Mouse (Mus musculus) limb, embryonic 10.5 days (tissue): ENCODE results near the gene Fmnl1. TPM values are rescaled to one million over a fixed set of nuclear protein-coding genes. Genes with fewer than 3 reads are reported as not detected.

Experiments used
- DNase-seq: peaks from one replicate; pipeline ENCODE4 v3.0.0-alpha.2; 2017; ENCODE audit warnings: low spot score
- H3K27ac ChIP-seq: fragments of 300-500 bp; sonication (generic); 2 replicates; pipeline ENCODE4 v1.5.1; 2016; ENCODE audit warnings: mild to moderate bottlenecking
- H3K27me3 ChIP-seq: fragments of 300-500 bp; sonication (generic); 2 replicates; pipeline ENCODE4 v1.6.1; 2016; ENCODE audit warnings: low read depth, mild to moderate bottlenecking; ENCODE audit not compliant: poor library complexity, severe bottlenecking
- H3K36me3 ChIP-seq: fragments of 300-500 bp; sonication (generic); 2 replicates; pipeline ENCODE4 v1.6.1; 2016; ENCODE audit warnings: mild to moderate bottlenecking, moderate library complexity
- H3K4me1 ChIP-seq: fragments of 300-500 bp; sonication (generic); 2 replicates; pipeline ENCODE4 v1.6.1; 2016
- H3K4me3 ChIP-seq: fragments of 300-500 bp; sonication (generic); 2 replicates; pipeline ENCODE4 v1.5.1; 2016; ENCODE audit warnings: mild to moderate bottlenecking, moderate library complexity
- H3K9me3 ChIP-seq: fragments of 300-500 bp; sonication (generic); replicated peaks from 2 replicates; pipeline ENCODE4 v1.6.1; 2016; ENCODE audit warnings: mild to moderate bottlenecking
- WGBS: fragments of 180-500 bp; shearing (Covaris S2); methylation state at CpG from one replicate; pipeline ENCODE4 v1.1.7; 2016; 5-methylcytosine and 5-hydroxymethylcytosine counted together
- polyA plus RNA-seq: library from polyadenylated mRNA; unstranded; fragments of >200 nt; fragmentation: Nextera tagmentation; extraction: Ambion mirVana; gene quantifications from 2 replicates; pipeline ENCODE4 v1.2.1, GENCODE M21; 2016

Fmnl1 gene
- polyA plus RNA-seq, 1 experiment from 2014 or later: 0.49 TPM

DNA sequence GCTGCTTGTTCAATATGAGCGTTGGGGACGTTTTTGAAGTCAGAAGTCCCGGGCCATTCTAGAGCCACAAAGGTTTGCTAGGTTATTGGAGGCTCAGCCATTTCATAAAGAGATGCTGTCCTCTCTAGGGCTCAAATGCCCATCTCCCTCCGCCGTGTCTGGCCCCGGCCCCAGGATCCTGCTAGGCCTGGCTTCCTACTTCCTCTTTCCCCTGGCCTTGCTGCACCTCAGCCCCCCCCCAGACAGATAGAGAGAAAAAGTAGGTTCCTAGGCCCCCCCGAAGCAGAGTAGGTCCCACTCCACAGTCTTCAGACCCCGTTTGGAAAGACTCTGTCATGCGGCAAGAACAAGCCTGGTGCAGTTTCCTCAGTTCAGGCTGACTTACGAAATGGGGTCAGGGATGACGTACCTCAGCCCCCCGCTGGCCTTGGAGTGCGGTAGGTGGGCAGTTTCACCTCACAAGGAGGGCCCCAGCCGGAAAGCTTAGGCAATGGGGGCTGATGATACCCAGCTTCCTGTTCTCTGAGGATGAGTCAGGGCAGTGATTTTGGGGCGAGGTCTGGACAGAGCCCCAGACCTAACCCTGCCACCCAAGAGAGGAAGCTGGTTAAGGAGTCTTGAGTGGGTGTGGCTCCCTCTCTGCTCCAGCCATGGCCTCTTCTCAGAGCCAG lies 7.0 kb downstream of the Fmnl1 start:
- no peak overlapping the region for H3K27ac ChIP-seq
- H3K27me3 ChIP-seq: peaks cover 48% of the 10 kb centered on the region
- WGBS: 84% methylated on average over 15 of the region's 15 CpGs
- DNase-seq: no peak
- no peak overlapping the region for H3K4me3 ChIP-seq
- no peaks in the 10 kb centered on the region for H3K36me3 ChIP-seq
- peaks cover 10% of the 10 kb centered on the region for H3K4me1 ChIP-seq
- H3K9me3 ChIP-seq: no peaks in the 10 kb centered on the region

DNA sequence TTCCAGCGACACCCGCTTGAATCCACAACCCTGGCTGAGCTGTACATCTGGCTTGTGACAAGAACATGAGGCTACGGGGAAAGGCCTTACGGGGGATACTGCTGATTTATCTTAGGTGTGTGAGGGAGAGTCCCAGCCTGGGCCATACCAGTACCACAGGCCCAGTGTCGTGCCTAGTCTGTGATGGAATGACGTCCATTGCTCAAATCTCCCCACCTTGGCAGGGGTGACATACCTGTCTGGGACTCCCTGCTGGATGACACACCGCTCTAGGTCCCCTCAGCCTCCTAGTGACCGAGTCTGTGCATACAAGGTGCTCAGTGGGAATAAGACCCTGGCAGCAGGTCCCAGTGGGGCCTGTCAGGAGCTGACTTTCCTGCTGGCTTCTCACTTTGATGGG lies 7.8 kb downstream of the Fmnl1 start:
- H3K9me3 ChIP-seq: no peaks in the 10 kb centered on the region
- no peak for DNase-seq
- no peak overlapping the region for H3K27ac ChIP-seq
- peaks cover 10% of the 10 kb centered on the region for H3K4me1 ChIP-seq
- H3K36me3 ChIP-seq: no peaks in the 10 kb centered on the region
- WGBS: 88% methylated on average over 8 of the region's 8 CpGs
- no peak overlapping the region for H3K4me3 ChIP-seq
- peaks cover 42% of the 10 kb centered on the region for H3K27me3 ChIP-seq

DNA sequence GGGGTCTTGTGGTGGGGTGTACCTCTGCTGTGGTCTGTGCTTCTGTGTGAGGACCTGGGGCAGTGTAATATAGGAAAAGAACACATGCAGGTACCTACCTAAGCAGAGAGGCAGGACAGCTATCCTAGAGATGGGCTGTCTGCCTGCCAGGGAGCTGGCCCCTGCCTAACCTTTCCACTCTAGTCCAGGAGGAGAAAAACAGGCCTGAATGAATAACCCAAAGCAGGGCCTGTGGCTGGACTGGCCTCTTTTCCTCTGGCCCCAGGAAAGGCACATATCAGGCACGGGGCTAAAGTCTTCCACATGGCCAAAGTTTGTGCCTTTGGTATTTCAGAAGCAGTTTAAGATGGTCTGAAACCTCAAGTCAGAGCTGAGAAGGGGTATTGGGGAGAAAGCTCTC lies 9.5 kb downstream of the Fmnl1 start:
- Histone ChIP-seq H3K9me3 (no peaks in the 10 kb centered on the region), H3K4me3 (no peak overlapping the region), H3K36me3 (no peaks in the 10 kb centered on the region), H3K27me3 (peaks cover 32% of the 10 kb centered on the region), H3K4me1 (peaks cover 5% of the 10 kb centered on the region; the same call in 1 of the 2 replicates), H3K27ac (no peak overlapping the region)
- DNase-seq: no peak
- 69% methylated on average over 1 of the region's 1 CpGs for WGBS

DNA sequence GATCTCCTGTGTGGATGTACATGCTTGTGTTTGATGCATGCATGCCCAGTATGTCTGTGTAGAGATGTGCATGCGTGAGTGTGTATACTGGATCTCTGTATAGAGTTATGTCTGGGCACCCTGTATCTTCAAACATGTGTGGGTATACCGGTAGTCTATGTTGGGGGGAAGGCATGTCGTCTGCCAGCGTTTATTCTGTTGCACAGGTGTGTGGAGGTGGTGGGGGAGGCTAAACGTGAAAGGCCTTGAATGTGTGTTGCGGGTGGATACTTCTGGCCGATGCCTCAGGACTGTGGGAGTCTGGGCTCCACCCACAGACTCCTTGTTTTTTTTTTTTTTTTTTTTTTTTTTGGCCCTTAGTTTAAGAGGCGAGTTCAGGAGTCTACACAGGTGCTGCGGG lies 10.4 kb downstream of the Fmnl1 start:
- WGBS: 84% methylated on average over 9 of the region's 9 CpGs
- no peak for DNase-seq

DNA sequence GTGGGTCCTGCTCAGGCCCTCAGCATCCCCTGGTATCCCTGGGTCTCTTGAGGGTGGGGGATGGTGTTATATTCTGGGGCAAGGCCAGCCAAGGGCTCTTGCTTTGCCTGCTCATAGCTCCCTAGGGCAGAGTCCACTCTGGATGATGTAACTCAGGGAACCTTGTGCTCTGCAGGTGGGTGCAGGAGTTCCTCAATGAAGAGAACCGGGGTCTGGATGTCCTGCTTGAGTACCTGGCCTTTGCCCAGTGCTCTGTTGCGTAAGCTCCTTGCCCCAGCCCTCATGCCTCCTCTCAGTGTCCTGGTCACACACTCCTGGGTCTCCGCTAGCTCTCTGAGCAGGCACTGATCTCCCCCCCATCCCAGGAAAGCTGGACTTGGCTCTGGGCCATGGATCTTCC lies 11.0 kb downstream of the Fmnl1 start:
- Histone ChIP-seq H3K27me3 (peaks cover 40% of the 10 kb centered on the region), H3K36me3 (no peaks in the 10 kb centered on the region), H3K4me3 (no peak overlapping the region), H3K4me1 (no peaks in the 10 kb centered on the region), H3K9me3 (no peaks in the 10 kb centered on the region), H3K27ac (no peak overlapping the region)
- WGBS: 84% methylated on average over 3 of the region's 3 CpGs
- DNase-seq: no peak

More for the DNA sequence above, 10.4 kb downstream of the Fmnl1 start:
- H3K36me3 ChIP-seq: no peaks in the 10 kb centered on the region
- no peak overlapping the region for H3K27ac ChIP-seq
- peaks cover 36% of the 10 kb centered on the region for H3K27me3 ChIP-seq
- no peaks in the 10 kb centered on the region for H3K4me1 ChIP-seq
- H3K9me3 ChIP-seq: no peaks in the 10 kb centered on the region
- no peak overlapping the region for H3K4me3 ChIP-seq

DNA sequence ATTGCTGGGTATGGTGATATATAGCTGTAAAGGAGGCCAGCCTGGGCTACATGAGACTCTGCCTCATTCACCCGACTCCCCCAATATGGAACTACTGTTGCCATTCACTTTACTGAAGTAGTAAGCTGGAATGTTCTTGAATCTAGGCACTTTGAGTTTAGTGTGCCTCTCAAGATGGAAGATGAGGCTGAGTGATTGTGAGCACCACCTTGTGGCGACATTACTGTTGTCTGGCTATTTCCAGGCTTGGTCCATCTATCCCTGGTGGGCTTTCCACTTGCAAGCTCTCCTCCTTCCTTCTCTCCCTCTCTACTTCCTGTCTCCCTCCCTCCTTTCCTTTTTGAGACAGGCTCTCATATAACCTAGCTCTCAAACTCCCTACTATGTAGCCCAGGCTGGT lies 14.0 kb downstream of the Fmnl1 start:
- Histone ChIP-seq H3K27me3 (peaks cover 40% of the 10 kb centered on the region), H3K9me3 (no peaks in the 10 kb centered on the region), H3K4me1 (no peaks in the 10 kb centered on the region), H3K4me3 (no peak overlapping the region), H3K27ac (no peak overlapping the region), H3K36me3 (no peaks in the 10 kb centered on the region)
- no peak for DNase-seq
- 38% methylated on average over 2 of the region's 2 CpGs for WGBS

DNA sequence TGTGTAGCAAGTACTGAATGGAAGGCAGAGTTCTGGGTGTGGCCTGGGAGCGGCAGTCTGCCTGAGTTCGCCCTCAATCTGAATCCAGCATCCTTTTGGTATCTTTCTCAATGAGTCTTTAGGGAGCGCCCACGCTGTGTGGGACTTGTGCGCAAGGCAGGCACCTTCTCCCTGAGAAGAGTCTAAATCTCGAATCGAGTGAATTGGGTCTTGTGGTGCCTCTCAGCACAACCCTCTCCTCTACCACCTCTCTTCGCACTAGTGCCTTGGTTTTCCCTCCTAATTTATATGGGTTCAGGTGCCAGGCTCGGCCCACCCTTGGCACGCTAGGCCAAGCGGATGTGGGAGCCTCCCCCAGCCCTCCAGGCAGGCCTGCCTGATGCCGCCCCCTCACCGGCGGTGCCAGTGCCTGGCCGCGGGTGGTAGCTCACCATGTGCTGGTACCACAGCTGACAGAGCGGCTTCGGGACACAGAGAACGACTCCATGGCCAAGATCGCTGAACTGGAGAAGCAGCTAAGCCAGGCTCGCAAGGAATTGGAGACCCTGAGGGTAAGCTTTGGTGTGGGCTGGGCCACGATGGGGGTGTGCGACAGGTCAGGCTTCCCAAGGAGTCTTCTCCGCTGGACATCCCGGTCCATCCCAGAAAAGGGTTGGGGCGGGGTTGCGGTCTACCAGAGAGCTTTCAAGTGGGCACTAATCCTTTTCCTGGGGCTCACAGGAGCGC lies 21.5 kb downstream of the Fmnl1 start:
- peaks cover 16% of the 10 kb centered on the region for H3K4me1 ChIP-seq
- peaks cover 88% of the 10 kb centered on the region for H3K27me3 ChIP-seq
- H3K36me3 ChIP-seq: no peaks in the 10 kb centered on the region
- no peaks in the 10 kb centered on the region for H3K9me3 ChIP-seq
- WGBS: 14% methylated on average over 28 of the region's 28 CpGs
- DNase-seq: no peak
- H3K27ac ChIP-seq: no peak overlapping the region
- H3K4me3 ChIP-seq: peak overlapping the region; percentile 36

DNA sequence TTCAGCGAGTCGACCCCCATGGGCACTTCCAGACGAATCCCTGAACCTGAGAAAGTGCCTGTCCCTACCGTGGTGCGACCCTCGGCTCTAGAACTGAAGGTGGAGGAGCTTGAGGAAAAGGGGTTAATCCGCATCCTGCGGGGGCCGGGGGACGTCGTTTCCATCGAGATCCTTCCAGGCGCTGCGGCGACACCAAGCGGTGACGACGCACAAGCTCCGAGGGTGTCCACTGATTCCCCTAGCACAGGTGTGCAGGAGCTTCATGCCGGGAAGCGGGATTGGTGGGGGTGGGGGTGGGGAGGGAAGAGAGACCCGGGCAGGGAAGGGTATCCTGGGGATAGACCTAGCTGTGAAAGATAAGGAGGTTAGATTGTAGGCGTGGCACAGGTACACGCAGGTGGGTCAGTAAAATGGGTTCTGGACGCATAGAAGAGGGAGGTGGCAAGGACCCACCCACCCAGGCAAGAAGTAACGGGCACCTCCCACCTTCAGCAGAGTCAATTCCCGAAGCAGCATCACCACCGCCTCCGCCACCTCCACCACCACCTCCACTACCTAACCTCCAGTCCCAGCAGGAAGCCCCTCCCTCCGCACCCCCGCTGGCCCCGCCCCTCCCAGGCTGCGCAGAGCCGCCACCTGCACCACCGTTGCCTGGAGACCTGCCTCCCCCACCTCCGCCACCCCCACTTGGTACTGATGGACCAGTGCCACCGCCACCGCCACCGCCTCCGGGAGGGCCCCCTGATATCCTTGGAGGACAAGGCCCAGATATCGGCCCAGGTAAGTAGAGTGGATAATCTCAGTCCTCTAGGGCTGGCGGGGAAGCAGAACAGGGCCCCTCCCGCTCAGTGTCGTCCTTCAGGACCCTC lies 22.3 kb downstream of the Fmnl1 start:
- Histone ChIP-seq H3K9me3 (no peaks in the 10 kb centered on the region), H3K36me3 (no peaks in the 10 kb centered on the region), H3K27ac (no peak overlapping the region), H3K27me3 (peaks cover 96% of the 10 kb centered on the region), H3K4me1 (peaks cover 18% of the 10 kb centered on the region), H3K4me3 (peak overlapping the region; percentile 36)
- WGBS: 5% methylated on average over 44 of the region's 44 CpGs
- peak; percentile 60 for DNase-seq

DNA sequence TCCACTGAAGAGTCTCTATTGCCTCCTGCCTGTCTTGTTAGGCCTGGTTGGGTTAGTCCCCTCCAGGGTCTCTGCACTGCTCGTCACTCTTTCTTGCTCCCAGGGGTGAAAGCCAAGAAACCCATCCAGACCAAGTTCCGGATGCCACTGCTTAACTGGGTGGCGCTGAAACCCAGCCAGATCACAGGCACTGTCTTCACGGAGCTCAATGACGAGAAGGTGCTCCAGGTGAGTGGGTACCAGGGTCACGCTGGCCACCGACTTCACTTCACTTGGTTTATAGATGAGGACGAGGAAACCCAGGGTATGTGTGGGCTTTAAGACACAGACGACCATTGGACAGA lies 22.9 kb downstream of the Fmnl1 start:
- no peak overlapping the region for H3K27ac ChIP-seq
- no peaks in the 10 kb centered on the region for H3K9me3 ChIP-seq
- no peak overlapping the region for H3K4me3 ChIP-seq
- 35% methylated on average over 9 of the region's 9 CpGs for WGBS
- no peak for DNase-seq
- H3K27me3 ChIP-seq: peaks cover 99% of the 10 kb centered on the region
- H3K4me1 ChIP-seq: peaks cover 23% of the 10 kb centered on the region
- no peaks in the 10 kb centered on the region for H3K36me3 ChIP-seq

DNA sequence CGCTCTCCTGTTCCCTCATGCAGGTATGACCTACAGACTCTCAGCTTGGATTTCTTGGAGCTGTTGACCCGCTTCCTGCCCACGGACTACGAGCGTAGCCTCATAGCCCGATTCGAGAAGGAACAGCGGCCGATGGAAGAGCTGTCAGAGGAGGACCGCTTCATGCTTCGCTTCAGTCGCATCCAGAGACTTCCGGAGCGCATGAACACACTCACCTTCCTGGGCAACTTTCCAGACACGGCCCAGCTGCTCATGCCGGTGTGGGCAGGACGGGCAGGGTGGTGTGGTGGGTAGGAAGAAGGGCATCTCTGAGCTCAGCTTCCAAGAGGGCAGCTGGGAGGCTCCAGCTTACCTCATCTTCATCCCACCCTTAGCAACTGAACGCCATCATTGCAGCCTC lies 24.3 kb downstream of the Fmnl1 start:
- 90% methylated on average over 18 of the region's 18 CpGs for WGBS

DNA sequence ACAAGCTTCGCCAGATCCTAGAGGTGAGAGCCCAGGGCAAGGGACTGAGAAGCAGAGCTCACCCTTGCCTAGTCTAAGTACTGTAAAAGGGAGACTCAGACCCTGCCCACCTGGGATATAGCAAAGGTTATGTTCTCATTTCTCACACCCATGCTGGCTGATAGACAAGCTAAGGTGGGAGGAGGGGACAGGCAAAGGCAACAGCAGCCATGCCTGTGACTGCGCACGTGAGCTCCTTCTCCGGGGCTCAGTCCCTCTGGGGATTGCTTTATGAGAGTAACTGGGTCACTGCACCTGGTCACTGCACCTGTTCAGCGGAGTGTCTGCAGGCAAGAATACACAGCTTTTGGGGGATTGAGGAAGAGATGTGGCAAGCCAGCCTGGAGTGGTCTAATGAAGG lies 24.7 kb downstream of the Fmnl1 start:
- 84% methylated on average over 5 of the region's 5 CpGs for whole genome bisulfite sequencing
- DNase-seq: no peak
- Histone ChIP-seq H3K4me3 (no peak overlapping the region), H3K4me1 (peaks cover 33% of the 10 kb centered on the region), H3K36me3 (no peaks in the 10 kb centered on the region), H3K27ac (no peak overlapping the region), H3K9me3 (no peaks in the 10 kb centered on the region), H3K27me3 (peaks cover 100% of the 10 kb centered on the region)

More for the DNA sequence above, 24.3 kb downstream of the Fmnl1 start:
- no peaks in the 10 kb centered on the region for H3K36me3 ChIP-seq
- DNase-seq: no peak
- H3K4me1 ChIP-seq: peaks cover 33% of the 10 kb centered on the region
- H3K9me3 ChIP-seq: no peaks in the 10 kb centered on the region
- no peak overlapping the region for H3K4me3 ChIP-seq
- H3K27me3 ChIP-seq: peaks cover 100% of the 10 kb centered on the region
- no peak overlapping the region for H3K27ac ChIP-seq

DNA sequence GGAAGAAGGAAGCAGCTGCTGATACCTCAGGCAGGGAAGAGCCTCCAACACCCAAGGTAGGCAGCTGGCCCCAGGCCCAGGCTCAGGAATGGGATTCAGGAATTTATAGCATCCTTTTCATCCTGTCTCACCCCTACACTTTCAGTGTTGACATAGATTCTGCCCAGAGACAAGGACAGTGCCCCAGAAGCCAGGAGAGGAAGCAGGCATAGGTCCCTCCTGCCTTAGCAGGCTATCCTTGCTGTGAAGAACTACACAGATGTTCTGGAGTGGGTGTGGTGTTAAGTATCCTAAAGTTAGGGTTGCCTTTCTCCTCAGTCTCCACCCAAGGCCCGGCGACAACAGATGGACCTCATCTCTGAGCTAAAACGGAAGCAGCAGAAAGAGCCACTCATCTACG lies 26.4 kb downstream of the Fmnl1 start:
- Histone ChIP-seq H3K27ac (no peak overlapping the region), H3K36me3 (no peaks in the 10 kb centered on the region), H3K9me3 (no peaks in the 10 kb centered on the region), H3K27me3 (peaks cover 100% of the 10 kb centered on the region), H3K4me3 (no peak overlapping the region), H3K4me1 (peaks cover 31% of the 10 kb centered on the region)
- WGBS: 89% methylated on average over 4 of the region's 4 CpGs
- no peak for DNase-seq

DNA sequence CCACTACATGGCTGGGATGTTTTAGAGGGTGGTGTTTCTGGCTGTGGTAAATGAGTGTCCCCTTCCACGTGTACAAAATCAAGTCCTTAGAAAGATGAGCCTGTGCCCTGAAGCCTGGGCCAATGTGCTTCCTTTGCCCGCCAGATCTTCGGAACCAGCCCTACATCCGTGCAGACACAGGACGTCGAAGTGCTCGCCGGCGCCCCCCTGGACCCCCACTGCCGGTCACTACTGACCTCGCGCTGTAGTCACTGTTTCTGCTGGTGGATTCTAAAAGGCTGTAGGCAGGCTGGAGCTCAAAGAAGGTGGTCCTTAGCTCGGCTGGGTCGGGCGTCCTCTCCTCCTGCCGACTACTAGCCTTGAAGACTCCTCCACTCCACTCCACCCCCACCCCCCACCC lies 27.4 kb downstream of the Fmnl1 start:
- no peaks in the 10 kb centered on the region for H3K9me3 ChIP-seq

More for the DNA sequence above, 27.4 kb downstream of the Fmnl1 start:
- peaks cover 98% of the 10 kb centered on the region for H3K27me3 ChIP-seq
- no peaks in the 10 kb centered on the region for H3K36me3 ChIP-seq
- DNase-seq: no peak
- H3K27ac ChIP-seq: no peak overlapping the region
- H3K4me1 ChIP-seq: peaks cover 21% of the 10 kb centered on the region
- peak overlapping the region; percentile 54 for H3K4me3 ChIP-seq
- WGBS: 4% methylated on average over 16 of the region's 16 CpGs
